ENCODE assay signal across 17 mouse cellular contexts in the genomic region with DNA sequence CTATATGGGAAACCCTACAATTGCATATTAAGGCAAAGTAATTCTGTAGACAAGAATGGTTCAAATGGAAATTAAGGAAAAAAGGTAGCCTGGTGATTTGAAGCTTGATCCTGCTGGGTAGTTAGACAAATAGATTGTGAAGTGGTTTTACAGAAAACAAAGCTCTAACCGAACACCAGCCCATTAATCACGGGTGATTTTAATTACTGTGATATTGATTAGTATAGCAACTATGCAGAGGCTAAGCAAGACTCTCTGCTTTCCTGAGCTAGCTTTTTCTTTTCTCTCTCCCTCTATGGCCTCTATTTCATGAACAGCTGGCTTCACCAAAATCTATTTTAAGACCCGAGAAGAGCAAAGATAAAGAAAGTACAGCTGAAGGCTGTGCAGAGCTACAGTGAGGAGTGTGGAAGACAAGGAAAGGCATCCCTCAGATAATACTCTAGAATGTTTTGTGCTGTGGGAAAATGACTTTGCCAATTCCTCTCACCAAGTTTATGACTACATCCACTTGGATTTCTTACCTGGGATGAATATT.
"Had no signal": no experiment of that assay in that cellular context is flagged by ENCODE, and none has a peak within 500 bp of the region (broad histone marks: within the 10 kb centered on the region; RNA-seq: fewer than 3 reads in every experiment).

No protein-coding gene starts in this region.

- H3K27ac ChIP-seq: kidney, postnatal 0 days; limb, embryonic 15.5 days; liver, embryonic 12.5 days; midbrain, embryonic 10.5 days; midbrain, embryonic 15.5 days had no signal

- H3K4me3 ChIP-seq: limb, embryonic 15.5 days; liver, embryonic 12.5 days; midbrain, embryonic 10.5 days; midbrain, embryonic 15.5 days had no signal

- H3K4me2 ChIP-seq: limb, embryonic 15.5 days; liver, embryonic 12.5 days; lung, embryonic 14.5 days; midbrain, embryonic 15.5 days had no signal

- ATAC-seq: intestine, postnatal 0 days; liver, embryonic 12.5 days; midbrain, embryonic 15.5 days had no signal

- H3K9ac ChIP-seq: limb, embryonic 15.5 days; liver, embryonic 12.5 days; lung, embryonic 14.5 days; midbrain, embryonic 15.5 days had no signal

- H3K4me1 ChIP-seq: limb, embryonic 15.5 days; liver, embryonic 12.5 days; midbrain, embryonic 10.5 days; midbrain, embryonic 15.5 days had no signal

- H3K36me3 ChIP-seq: limb, embryonic 15.5 days; liver, embryonic 12.5 days; midbrain, embryonic 10.5 days; midbrain, embryonic 15.5 days had no signal

- H3K27me3 ChIP-seq: limb, embryonic 15.5 days; liver, embryonic 12.5 days; midbrain, embryonic 15.5 days had no signal

- DNase-seq: kidney, adult 8-10 months; kidney, postnatal 36 days; layer of hippocampus, adult 9-11 months; layer of hippocampus, postnatal 36 days; lung, embryonic 14.5 days; lung, postnatal 10 days; lung, postnatal 4 days; right cerebral cortex, postnatal 4 days; spleen, adult 18-20 months; thymus, adult 2 months; thymus, postnatal 25 days had no signal

- H3K9me3 ChIP-seq: limb, embryonic 15.5 days; liver, embryonic 12.5 days; midbrain, embryonic 10.5 days; midbrain, embryonic 15.5 days had no signal
